Mouse (Mus musculus) limb, embryonic 12.5 days (tissue): Measurements from ENCODE around the gene Sec14l5. TPM values are rescaled to one million over a fixed set of nuclear protein-coding genes. Genes with fewer than 3 reads are reported as not detected.

ENCODE experiments used
- ATAC-seq: fragments of 200-750 bp; cut with Nextera tagmentation; 2 replicates; pipeline ENCODE4 v1.8.0; 2017; ENCODE audit warnings: low read depth, moderate TSS enrichment; ENCODE audit not compliant: insufficient number of reproducible peaks, insufficient read depth, low FRiP score, low TSS enrichment
- H3K27ac ChIP-seq: fragments of 300-500 bp; sonication (generic); 2 replicates; pipeline ENCODE4 v1.5.1; 2016; ENCODE audit warnings: mild to moderate bottlenecking, moderate library complexity
- H3K27me3 ChIP-seq: fragments of 300-500 bp; sonication (generic); 2 replicates; pipeline ENCODE4 v1.6.1; 2016; ENCODE audit warnings: mild to moderate bottlenecking, moderate library complexity
- H3K36me3 ChIP-seq: fragments of 300-500 bp; sonication (generic); 2 replicates; pipeline ENCODE4 v1.6.1; 2016; ENCODE audit warnings: mild to moderate bottlenecking, moderate library complexity
- H3K4me1 ChIP-seq: fragments of 300-500 bp; sonication (generic); replicated peaks from 2 replicates; pipeline ENCODE4 v1.6.1; 2016
- H3K4me2 ChIP-seq: fragments of 300-500 bp; sonication (generic); 2 replicates; pipeline ENCODE4 v1.6.1; 2016; ENCODE audit warnings: mild to moderate bottlenecking, moderate library complexity
- H3K4me3 ChIP-seq: fragments of 300-500 bp; sonication (generic); replicated peaks from 2 replicates; pipeline ENCODE4 v1.5.1; 2016; ENCODE audit warnings: mild to moderate bottlenecking
- H3K9ac ChIP-seq: fragments of 300-500 bp; sonication (generic); replicated peaks from 2 replicates; pipeline ENCODE4 v1.6.1; 2016; ENCODE audit warnings: mild to moderate bottlenecking, moderate library complexity
- H3K9me3 ChIP-seq: fragments of 300-500 bp; sonication (generic); 2 replicates; pipeline ENCODE4 v1.6.1; 2016; ENCODE audit warnings: mild to moderate bottlenecking, moderate library complexity
- WGBS: fragments of 180-500 bp; shearing (Covaris S2); methylation state at CpG from one replicate; pipeline ENCODE4 v1.1.7; 2016; 5-methylcytosine and 5-hydroxymethylcytosine counted together
- polyA plus RNA-seq: library from polyadenylated mRNA; unstranded; fragments of >200 nt; fragmentation: Nextera tagmentation; extraction: Ambion mirVana; gene quantifications from 2 replicates; pipeline ENCODE4 v1.2.1, GENCODE M21; 2016

Sec14l5 gene
- polyA plus RNA-seq, 1 experiment from 2014 or later: 0.04 TPM

- Histone ChIP-seq H3K27me3 (no peaks in the 10 kb centered on the region), H3K9ac (no peak overlapping the region), H3K9me3 (no peaks in the 10 kb centered on the region), H3K4me3 (no peak overlapping the region), H3K27ac (no peak overlapping the region), H3K4me1 (no peaks in the 10 kb centered on the region), H3K4me2 (no peak overlapping the region), H3K36me3 (no peaks in the 10 kb centered on the region)
- 87% methylated on average over 5 of the region's 5 CpGs for WGBS
- no peak for ATAC-seq
These were observed 38.0 kb downstream of the Sec14l5 start for GRCm38 (mm10) chr16:5184956-5185355.

DNA sequence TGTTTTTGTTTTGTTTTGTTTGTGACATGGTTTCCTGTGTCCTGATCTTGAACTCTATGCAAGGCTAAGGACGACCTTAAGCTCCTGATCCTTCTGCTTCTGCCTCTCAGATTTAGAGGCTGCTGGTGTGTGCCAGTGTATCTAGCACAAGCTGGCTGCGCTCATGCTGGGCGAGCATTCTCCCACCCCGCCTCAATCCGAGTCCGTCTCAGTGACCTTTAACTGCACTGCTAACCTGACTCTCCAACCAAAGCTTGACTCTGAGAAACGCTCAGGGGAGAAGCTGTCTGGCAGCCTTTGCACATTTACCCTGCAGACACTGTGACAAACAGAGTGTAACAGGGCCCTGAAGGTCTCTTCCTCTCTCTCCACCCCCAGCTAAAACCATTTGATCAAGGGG, 38.8 kb downstream of the Sec14l5 start:
- Histone ChIP-seq H3K36me3 (no peaks in the 10 kb centered on the region), H3K9me3 (no peaks in the 10 kb centered on the region), H3K4me2 (no peak overlapping the region), H3K4me1 (no peaks in the 10 kb centered on the region), H3K9ac (no peak overlapping the region), H3K4me3 (no peak overlapping the region), H3K27ac (no peak overlapping the region), H3K27me3 (no peaks in the 10 kb centered on the region)
- no peak for ATAC-seq
- WGBS: 75% methylated on average over 7 of the region's 7 CpGs

- H3K4me3 ChIP-seq: no peak overlapping the region
- no peaks in the 10 kb centered on the region for H3K4me1 ChIP-seq
- no peak for ATAC-seq
- H3K9ac ChIP-seq: no peak overlapping the region
- H3K27me3 ChIP-seq: no peaks in the 10 kb centered on the region
- H3K4me2 ChIP-seq: no peak overlapping the region
- no peaks in the 10 kb centered on the region for H3K9me3 ChIP-seq
- H3K36me3 ChIP-seq: no peaks in the 10 kb centered on the region
- WGBS: 82% methylated on average over 7 of the region's 7 CpGs
- no peak overlapping the region for H3K27ac ChIP-seq
These were observed 39.3 kb downstream of the Sec14l5 start for GRCm38 (mm10) chr16:5186234-5186633.

DNA sequence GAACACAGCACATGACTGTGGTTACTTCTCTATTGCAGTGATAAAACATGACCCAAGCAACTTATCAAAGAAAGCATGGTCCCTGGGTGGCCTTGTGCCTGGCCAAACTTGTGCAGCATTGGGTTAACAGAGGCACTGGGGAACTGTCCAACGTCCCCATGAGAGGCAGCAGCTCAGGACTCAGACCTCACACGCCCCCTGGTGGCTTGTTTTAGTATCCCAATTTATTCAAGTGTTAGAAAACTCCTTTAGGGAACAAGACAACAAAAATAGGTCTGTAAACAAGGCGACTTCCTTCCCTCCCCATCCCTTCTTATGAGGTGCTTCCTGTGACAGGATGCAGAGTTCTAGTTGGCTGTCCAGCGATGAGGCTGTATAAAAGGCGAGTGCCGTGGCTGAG, 48.2 kb downstream of the Sec14l5 start:
- Histone ChIP-seq H3K27me3 (no peaks in the 10 kb centered on the region), H3K9me3 (no peaks in the 10 kb centered on the region), H3K27ac (no peak overlapping the region), H3K36me3 (peaks cover 23% of the 10 kb centered on the region; the same call in 1 of the 2 replicates), H3K4me2 (no peak overlapping the region), H3K4me3 (no peak overlapping the region), H3K4me1 (no peaks in the 10 kb centered on the region), H3K9ac (no peak overlapping the region)
- no peak for ATAC-seq
- WGBS: 30% methylated on average over 6 of the region's 6 CpGs

- peaks cover 18% of the 10 kb centered on the region; the same call in 1 of the 2 replicates for H3K36me3 ChIP-seq
- H3K4me3 ChIP-seq: peak overlapping the region; percentile 80
- no peak for ATAC-seq
- WGBS: 10% methylated on average over 4 of the region's 4 CpGs
- 0 out of 2 replicates have a peak, but pooled peaks cover 5% of the 10 kb centered on the region for H3K4me1 ChIP-seq
- H3K9ac ChIP-seq: no peak overlapping the region
- H3K4me2 ChIP-seq: peak overlapping the region; percentile 97
- no peak overlapping the region for H3K27ac ChIP-seq
- H3K27me3 ChIP-seq: peaks cover 8% of the 10 kb centered on the region
- no peaks in the 10 kb centered on the region for H3K9me3 ChIP-seq
These were observed 55.8 kb downstream of the Sec14l5 start for GRCm38 (mm10) chr16:5202681-5203080.

DNA sequence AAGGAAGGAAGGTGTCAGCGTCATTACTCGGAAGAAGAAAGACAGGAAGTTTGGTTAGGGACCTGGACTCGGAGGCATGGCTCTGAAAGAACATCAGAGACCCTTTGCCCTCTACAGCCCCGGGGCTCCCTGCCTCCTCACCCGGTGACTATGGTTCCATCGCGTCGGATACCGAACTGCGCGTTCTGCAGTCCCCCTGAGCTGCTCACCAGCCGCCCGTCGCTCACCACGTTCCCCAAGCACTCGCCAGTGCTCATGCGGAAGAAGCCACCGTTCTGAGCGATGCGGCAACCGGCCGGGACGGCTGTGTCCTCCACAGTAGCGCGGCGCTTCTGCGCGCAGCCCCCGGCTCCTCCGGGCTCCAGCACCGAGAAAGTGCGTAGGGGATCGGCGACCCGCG, 56.3 kb downstream of the Sec14l5 start:
- Histone ChIP-seq H3K27ac (no peak overlapping the region), H3K4me1 (0 out of 2 replicates have a peak, but pooled peaks cover 5% of the 10 kb centered on the region), H3K4me2 (peak overlapping the region; percentile 97), H3K9me3 (no peaks in the 10 kb centered on the region), H3K36me3 (peaks cover 16% of the 10 kb centered on the region; the same call in 1 of the 2 replicates), H3K27me3 (peaks cover 8% of the 10 kb centered on the region), H3K4me3 (peak overlapping the region; percentile 80), H3K9ac (peak overlapping the region; percentile 63)
- ATAC-seq: 0 out of 2 replicates have a peak, but pooled peaks have one; percentile 11
- 1% methylated on average over 36 of the region's 36 CpGs for WGBS

DNA sequence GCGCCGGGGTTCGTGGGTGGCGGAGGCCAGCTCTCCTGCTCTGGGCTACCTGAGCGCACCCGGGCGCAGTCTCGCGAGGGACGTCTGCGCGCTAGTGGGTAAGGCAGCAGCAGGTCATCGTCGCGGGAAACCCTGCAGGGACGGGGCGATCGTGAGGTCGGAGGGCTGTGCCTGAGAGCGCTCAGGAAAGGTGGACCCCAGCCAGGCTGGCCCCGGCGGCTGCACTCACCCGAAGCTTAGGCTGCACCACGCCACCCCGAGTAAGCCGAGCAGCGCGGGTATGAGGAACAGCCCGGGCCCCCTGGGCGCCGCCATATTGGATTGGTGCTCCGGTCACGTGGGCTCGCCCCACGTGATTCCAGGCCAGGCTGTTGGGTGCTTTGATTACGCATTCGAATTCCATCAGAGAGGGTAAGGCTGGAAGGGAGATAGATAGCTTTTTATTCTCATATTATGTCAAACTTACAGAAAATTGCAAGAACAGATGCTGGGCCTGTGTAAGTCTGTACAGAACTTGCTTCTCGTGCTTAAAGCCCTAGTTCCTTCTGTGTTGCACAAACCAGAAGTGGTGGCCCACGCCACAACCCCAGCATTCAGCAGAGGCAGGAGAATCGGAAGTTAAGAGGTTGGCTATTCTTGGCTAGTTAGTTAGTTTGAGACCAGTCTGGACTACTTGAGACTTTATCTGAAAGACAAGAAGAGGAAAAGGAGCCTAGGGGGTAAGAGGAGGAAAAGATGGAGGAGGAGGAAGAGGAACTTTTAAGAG, 56.9 kb downstream of the Sec14l5 start, which contains the start of gene Nagpa:
TSS of gene Nagpa (minus strand) at position 345 of the 766 bp plus-strand sequence.
- WGBS: 4% methylated on average over 40 of the region's 40 CpGs
- Histone ChIP-seq H3K4me3 (peak within 1 kb of the TSS; percentile 80), H3K9me3 (no peaks in the 10 kb centered on the region), H3K4me1 (0 out of 2 replicates have a peak, but pooled peaks cover 5% of the 10 kb centered on the region), H3K36me3 (peaks cover 9% of the 10 kb centered on the region; the same call in 1 of the 2 replicates), H3K4me2 (peak within 1 kb of the TSS; percentile 97), H3K27ac (no peak within 1 kb of the TSS), H3K27me3 (peaks cover 8% of the 10 kb centered on the region), H3K9ac (peak within 1 kb of the TSS; percentile 63)
- ATAC-seq: peak; percentile 74; the same call in 1 of the 2 replicates

GRCm38 (mm10) chr16:5205431-5205970, 58.6 kb downstream of the Sec14l5 start:
- H3K36me3 ChIP-seq: no peaks in the 10 kb centered on the region
- no peak overlapping the region for H3K27ac ChIP-seq
- H3K4me1 ChIP-seq: 0 out of 2 replicates have a peak, but pooled peaks cover 5% of the 10 kb centered on the region
- no peaks in the 10 kb centered on the region for H3K9me3 ChIP-seq
- ATAC-seq: no peak
- 88% methylated on average over 5 of the region's 5 CpGs for WGBS
- peaks cover 8% of the 10 kb centered on the region for H3K27me3 ChIP-seq
- no peak overlapping the region for H3K4me3 ChIP-seq
- H3K9ac ChIP-seq: no peak overlapping the region
- H3K4me2 ChIP-seq: no peak overlapping the region

- 77% methylated on average over 5 of the region's 5 CpGs for WGBS
- no peak for ATAC-seq
These were observed 59.1 kb downstream of the Sec14l5 start for GRCm38 (mm10) chr16:5206051-5206450.

GRCm38 (mm10) chr16:5210365-5210764, 63.5 kb downstream of the Sec14l5 start:
- H3K4me3 ChIP-seq: no peak overlapping the region
- no peak overlapping the region for H3K4me2 ChIP-seq
- no peak overlapping the region for H3K9ac ChIP-seq
- ATAC-seq: no peak
- H3K4me1 ChIP-seq: no peaks in the 10 kb centered on the region
- no peaks in the 10 kb centered on the region for H3K36me3 ChIP-seq
- no peaks in the 10 kb centered on the region; the same call in 1 of the 2 replicates for H3K27me3 ChIP-seq
- no peak overlapping the region for H3K27ac ChIP-seq
- no peaks in the 10 kb centered on the region for H3K9me3 ChIP-seq
- 61% methylated on average over 2 of the region's 2 CpGs for WGBS

More at GRCm38 (mm10) chr16:5206051-5206450, 59.1 kb downstream of the Sec14l5 start:
- H3K4me3 ChIP-seq: no peak overlapping the region
- H3K27me3 ChIP-seq: peaks cover 8% of the 10 kb centered on the region
- H3K9me3 ChIP-seq: no peaks in the 10 kb centered on the region
- no peak overlapping the region for H3K4me2 ChIP-seq
- no peaks in the 10 kb centered on the region for H3K36me3 ChIP-seq
- 0 out of 2 replicates have a peak, but pooled peaks cover 5% of the 10 kb centered on the region for H3K4me1 ChIP-seq
- no peak overlapping the region for H3K9ac ChIP-seq
- no peak overlapping the region for H3K27ac ChIP-seq

GRCm38 (mm10) chr16:5212150-5212549, 65.2 kb downstream of the Sec14l5 start:
- Histone ChIP-seq H3K27ac (no peak overlapping the region), H3K9ac (no peak overlapping the region), H3K4me3 (no peak overlapping the region), H3K9me3 (no peaks in the 10 kb centered on the region), H3K4me2 (no peak overlapping the region), H3K4me1 (no peaks in the 10 kb centered on the region), H3K36me3 (no peaks in the 10 kb centered on the region), H3K27me3 (peaks cover under 1% of the 10 kb centered on the region; the same call in 1 of the 2 replicates)
- no peak for ATAC-seq
- WGBS: 86% methylated on average over 3 of the region's 3 CpGs
